Mouse (Mus musculus) kidney, embryonic 14.5 days (tissue): ENCODE measurements around the gene Hepacam. TPM values are rescaled to one million over a fixed set of nuclear protein-coding genes. Genes with fewer than 3 reads are reported as not detected.

Experiments used
- ATAC-seq: fragments of 200-750 bp; cut with Nextera tagmentation; 2 replicates; pipeline ENCODE4 v1.8.0; 2017; ENCODE audit warnings: moderate number of reproducible peaks, mild to moderate bottlenecking, moderate TSS enrichment, moderate library complexity; ENCODE audit not compliant: low FRiP score, low TSS enrichment
- H3K27ac ChIP-seq: fragments of 300-500 bp; sonication (generic); 2 replicates; pipeline ENCODE4 v1.5.1; 2014; ENCODE audit warnings: low read depth, mild to moderate bottlenecking, low read length, moderate library complexity, mixed read lengths
- H3K27me3 ChIP-seq: fragments of 300-500 bp; sonication (generic); 2 replicates; pipeline ENCODE4 v1.6.1; 2014; ENCODE audit warnings: mild to moderate bottlenecking, low read length; ENCODE audit not compliant: control insufficient read depth, insufficient read depth
- H3K36me3 ChIP-seq: fragments of 300-500 bp; sonication (generic); 2 replicates; pipeline ENCODE4 v1.6.1; 2014; ENCODE audit warnings: low read length, mixed read lengths; ENCODE audit not compliant: control insufficient read depth, insufficient read depth
- H3K4me1 ChIP-seq: fragments of 300-500 bp; sonication (generic); 2 replicates; pipeline ENCODE4 v1.6.1; 2014; ENCODE audit warnings: low read length, mixed read lengths; ENCODE audit not compliant: control insufficient read depth, insufficient read depth
- H3K4me2 ChIP-seq: fragments of 300-500 bp; sonication (generic); replicated peaks from 2 replicates; pipeline ENCODE4 v1.6.1; 2014; ENCODE audit warnings: low read depth, mild to moderate bottlenecking, low read length
- H3K4me3 ChIP-seq: fragments of 300-500 bp; sonication (generic); 2 replicates; pipeline ENCODE4 v1.5.1; 2014; ENCODE audit warnings: mild to moderate bottlenecking, low read length
- H3K9ac ChIP-seq: fragments of 300-500 bp; sonication (generic); 2 replicates; pipeline ENCODE4 v1.6.1; 2014; ENCODE audit warnings: low read depth, mild to moderate bottlenecking, low read length, moderate library complexity
- H3K9me3 ChIP-seq: fragments of 300-500 bp; sonication (generic); 2 replicates; pipeline ENCODE4 v1.6.1; 2016; ENCODE audit warnings: low read length; ENCODE audit not compliant: control insufficient read depth
- WGBS: fragments of 180-500 bp; shearing (Covaris S2); extraction: QIAGEN DNeasy Blood & Tissue Kit; methylation state at CpG from one replicate; pipeline ENCODE4 v1.1.7; 2014; 5-methylcytosine and 5-hydroxymethylcytosine counted together
- polyA plus RNA-seq: library from polyadenylated mRNA; unstranded; fragments of >200 nt; fragmentation: Nextera tagmentation; extraction: Ambion mirVana; gene quantifications from 2 replicates; pipeline ENCODE4 v1.2.1, GENCODE M21; 2014

Hepacam gene
- polyA plus RNA-seq, result not detected in 2 replicates

GRCm38 (mm10) chr9:37367301-37368080 is at the start of gene Hepacam:
TSS of gene Hepacam (plus strand) at chr9:37367351.
- Histone ChIP-seq H3K27me3 (peaks cover 3% of the 10 kb centered on the region; the same call in 1 of the 2 replicates), H3K9me3 (no peaks in the 10 kb centered on the region), H3K4me1 (0 out of 2 replicates have a peak, but pooled peaks cover 4% of the 10 kb centered on the region), H3K4me3 (no peak within 1 kb of the TSS), H3K4me2 (no peak within 1 kb of the TSS), H3K9ac (no peak within 1 kb of the TSS), H3K36me3 (no peaks in the 10 kb centered on the region), H3K27ac (no peak within 1 kb of the TSS)
- no peak for ATAC-seq
- WGBS, result 86% methylated on average over 17 of the region's 17 CpGs

GRCm38 (mm10) chr9:37329456-37329855 is 37.7 kb upstream of the Hepacam start:
- Histone ChIP-seq H3K4me3 (no peak overlapping the region), H3K4me1 (no peaks in the 10 kb centered on the region), H3K9ac (no peak overlapping the region), H3K36me3 (no peaks in the 10 kb centered on the region), H3K27ac (no peak overlapping the region), H3K27me3 (no peaks in the 10 kb centered on the region), H3K9me3 (no peaks in the 10 kb centered on the region), H3K4me2 (no peak overlapping the region)
- ATAC-seq, result no peak
- WGBS, result 51% methylated on average over 3 of the region's 3 CpGs

- 81% methylated on average over 3 of the region's 3 CpGs for WGBS
These were observed 21.7 kb upstream of the Hepacam start for GRCm38 (mm10) chr9:37345406-37345805.

GRCm38 (mm10) chr9:37347184-37347987 is 19.8 kb upstream of the Hepacam start:
- peak; percentile 3; the same call in 1 of the 2 replicates for ATAC-seq
- 17% methylated on average over 12 of the region's 12 CpGs for WGBS
- Histone ChIP-seq H3K9ac (peak overlapping the region; percentile 82), H3K27me3 (no peaks in the 10 kb centered on the region), H3K27ac (peak overlapping the region; percentile 94), H3K4me3 (peak overlapping the region; percentile 75), H3K36me3 (no peaks in the 10 kb centered on the region), H3K9me3 (no peaks in the 10 kb centered on the region), H3K4me1 (peaks cover 7% of the 10 kb centered on the region; the same call in 1 of the 2 replicates), H3K4me2 (peak overlapping the region; percentile 80)

More at GRCm38 (mm10) chr9:37345406-37345805, 21.7 kb upstream of the Hepacam start:
- H3K9ac ChIP-seq, result no peak overlapping the region
- H3K4me2 ChIP-seq, result no peak overlapping the region
- peaks cover 7% of the 10 kb centered on the region; the same call in 1 of the 2 replicates for H3K4me1 ChIP-seq
- H3K27me3 ChIP-seq, result no peaks in the 10 kb centered on the region
- no peak overlapping the region for H3K27ac ChIP-seq
- no peaks in the 10 kb centered on the region for H3K9me3 ChIP-seq
- no peak overlapping the region for H3K4me3 ChIP-seq
- ATAC-seq, result no peak
- no peaks in the 10 kb centered on the region; the same call in 1 of the 2 replicates for H3K36me3 ChIP-seq

GRCm38 (mm10) chr9:37347988-37348642 is 19.0 kb upstream of the Hepacam start, which contains the start of gene Ccdc15:
TSS of gene Ccdc15 (minus strand) at chr9:37348432.
- Histone ChIP-seq H3K27ac (peak within 1 kb of the TSS; percentile 94), H3K9me3 (no peaks in the 10 kb centered on the region), H3K36me3 (no peaks in the 10 kb centered on the region), H3K4me1 (peaks cover 7% of the 10 kb centered on the region; the same call in 1 of the 2 replicates), H3K4me3 (peak within 1 kb of the TSS; percentile 75), H3K9ac (peak within 1 kb of the TSS; percentile 82), H3K4me2 (peak within 1 kb of the TSS; percentile 80), H3K27me3 (no peaks in the 10 kb centered on the region)
- WGBS, result under 1% methylated on average over 40 of the region's 41 CpGs
- ATAC-seq, result peak; percentile 97

GRCm38 (mm10) chr9:37349050-37349449 is 18.1 kb upstream of the Hepacam start:
- 95% methylated on average over 3 of the region's 3 CpGs for WGBS

GRCm38 (mm10) chr9:37351266-37351665 is 15.9 kb upstream of the Hepacam start:
- no peak for ATAC-seq
- no peaks in the 10 kb centered on the region for H3K36me3 ChIP-seq

More at GRCm38 (mm10) chr9:37349050-37349449, 18.1 kb upstream of the Hepacam start:
- Histone ChIP-seq H3K27me3 (no peaks in the 10 kb centered on the region), H3K9ac (peak overlapping the region; percentile 82), H3K4me3 (peak overlapping the region; percentile 75), H3K36me3 (no peaks in the 10 kb centered on the region), H3K4me1 (peaks cover 7% of the 10 kb centered on the region; the same call in 1 of the 2 replicates), H3K9me3 (no peaks in the 10 kb centered on the region), H3K27ac (no peak overlapping the region), H3K4me2 (peak overlapping the region; percentile 80)
- ATAC-seq, result no peak

GRCm38 (mm10) chr9:37354485-37354884 is 12.7 kb upstream of the Hepacam start:
- no peak overlapping the region for H3K27ac ChIP-seq
- H3K9me3 ChIP-seq, result no peaks in the 10 kb centered on the region
- no peaks in the 10 kb centered on the region for H3K36me3 ChIP-seq
- ATAC-seq, result no peak
- H3K4me1 ChIP-seq, result no peaks in the 10 kb centered on the region
- no peak overlapping the region for H3K4me2 ChIP-seq
- H3K9ac ChIP-seq, result no peak overlapping the region
- 74% methylated on average over 1 of the region's 1 CpGs for WGBS
- H3K27me3 ChIP-seq, result no peaks in the 10 kb centered on the region
- no peak overlapping the region for H3K4me3 ChIP-seq

More at GRCm38 (mm10) chr9:37351266-37351665, 15.9 kb upstream of the Hepacam start:
- Histone ChIP-seq H3K9ac (no peak overlapping the region), H3K4me2 (no peak overlapping the region), H3K27me3 (no peaks in the 10 kb centered on the region), H3K9me3 (no peaks in the 10 kb centered on the region), H3K4me1 (peaks cover 7% of the 10 kb centered on the region; the same call in 1 of the 2 replicates), H3K27ac (no peak overlapping the region), H3K4me3 (no peak overlapping the region)
- WGBS, result 58% methylated on average over 2 of the region's 2 CpGs
